Mouse (Mus musculus): ENCODE measurements at regions not wholly inside any gene's neighbourhood (a gene's known extent, or its start where the extent isn't known, plus 50 kb on each side); places are given as distances from the start of the nearest gene placed in this dataset.

DNA sequence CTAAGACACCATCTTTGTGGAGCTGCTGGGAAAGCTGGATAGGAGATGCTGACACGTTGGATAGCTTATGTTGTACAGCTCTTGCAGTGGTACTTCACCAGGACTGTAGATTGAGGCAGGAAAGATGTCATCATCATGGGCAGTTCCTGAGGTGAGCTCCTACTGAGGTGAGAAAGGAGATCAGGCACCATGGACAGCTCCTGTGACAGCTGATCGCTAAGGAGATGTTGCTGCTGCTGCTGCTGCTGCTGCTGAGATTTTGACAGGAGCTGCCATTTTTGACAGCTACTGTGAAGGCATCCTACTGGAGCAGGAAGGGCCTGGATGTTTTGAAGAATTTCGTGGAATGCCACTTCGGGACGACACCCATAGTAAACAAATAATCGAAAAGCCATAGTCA is 152.6 kb downstream of the Adam29 start:
- no peak overlapping the region for H3K27ac ChIP-seq (replicated peaks; ENCODE audit: low read depth, low read length)
- H3K9ac ChIP-seq (ENCODE audit: low read depth, low read length): no peak overlapping the region
- H3K9me3 ChIP-seq (ENCODE audit: control insufficient read depth, low read length): no peaks in the 10 kb centered on the region
- no peaks in the 10 kb centered on the region for H3K4me1 ChIP-seq (ENCODE audit: control insufficient read depth, insufficient read depth, low read length)
- H3K27me3 ChIP-seq (replicated peaks; ENCODE audit: control insufficient read depth, insufficient read depth, low read length): no peaks in the 10 kb centered on the region
- no peaks in the 10 kb centered on the region for H3K36me3 ChIP-seq (ENCODE audit: control insufficient read depth, insufficient read depth, low read length)
- H3K4me2 ChIP-seq (ENCODE audit: low read depth, low read length): no peak overlapping the region
- H3K4me3 ChIP-seq (ENCODE audit: low read depth, low read length): no peak overlapping the region
- peak; percentile 51 for DNase-seq (ENCODE audit: low spot score)
- no peak for ATAC-seq (ENCODE audit: low read depth)
- WGBS: 56% methylated on average over 6 of the region's 6 CpGs

DNA sequence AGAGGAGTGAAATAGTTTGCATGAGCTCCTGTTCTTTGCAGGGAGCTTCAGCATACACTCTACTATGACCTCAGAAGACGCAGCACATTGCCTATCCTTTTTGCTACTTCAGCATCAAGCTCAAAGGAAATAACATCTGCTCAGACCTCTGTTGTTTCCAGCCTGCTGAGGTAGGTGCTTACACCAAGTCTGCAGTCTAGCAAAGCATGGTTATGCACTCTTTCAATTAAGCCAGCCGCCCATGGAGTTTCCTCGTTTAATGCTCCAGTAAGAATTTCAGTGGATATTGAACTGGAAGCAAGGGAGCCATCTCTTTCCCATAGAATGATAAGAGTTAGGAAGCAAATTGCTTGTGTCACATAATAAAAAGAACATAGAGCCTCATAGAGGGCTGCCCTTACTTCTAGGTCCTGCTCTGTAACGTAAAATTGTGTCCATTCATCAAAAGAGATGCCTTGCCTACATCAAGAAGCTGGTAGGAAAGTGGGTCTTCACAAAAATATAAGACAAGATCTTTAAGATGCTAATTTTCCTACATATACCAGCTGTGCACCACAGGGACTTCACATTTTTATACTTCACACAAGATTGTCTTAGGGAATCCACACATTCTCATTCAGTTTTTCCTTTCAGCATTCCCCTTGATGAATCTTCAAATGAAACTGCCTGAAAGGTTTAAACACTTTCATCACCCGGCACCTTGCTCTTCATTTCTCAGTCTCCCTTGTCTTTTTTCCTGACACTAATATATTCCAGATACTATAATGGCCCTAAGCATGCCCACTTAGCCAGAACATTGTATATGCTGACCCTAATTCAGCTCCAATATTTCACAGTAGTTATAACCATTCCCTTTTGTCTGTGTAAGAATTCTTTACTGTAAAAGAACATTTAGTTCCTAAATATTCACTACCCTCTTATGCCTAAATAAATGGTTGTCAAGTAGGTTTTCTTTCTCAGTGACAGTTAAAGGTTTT is 182.2 kb downstream of the Adam29 start:
- H3K4me1 ChIP-seq (ENCODE audit: control insufficient read depth, insufficient read depth, low read length): no peaks in the 10 kb centered on the region
- no peak for ATAC-seq (ENCODE audit: low read depth)
- no peaks in the 10 kb centered on the region for H3K9me3 ChIP-seq (ENCODE audit: control insufficient read depth, low read length)
- H3K36me3 ChIP-seq (ENCODE audit: control insufficient read depth, insufficient read depth, low read length): no peaks in the 10 kb centered on the region
- no peak overlapping the region for H3K9ac ChIP-seq (ENCODE audit: low read depth, low read length)
- no peak overlapping the region for H3K4me3 ChIP-seq (ENCODE audit: low read depth, low read length)
- no peak overlapping the region for H3K27ac ChIP-seq (replicated peaks; ENCODE audit: low read depth, low read length)
- H3K27me3 ChIP-seq (replicated peaks; ENCODE audit: control insufficient read depth, insufficient read depth, low read length): no peaks in the 10 kb centered on the region
- no peak overlapping the region for H3K4me2 ChIP-seq (ENCODE audit: low read depth, low read length)
- DNase-seq (ENCODE audit: low spot score): no peak
- WGBS: 84% methylated on average over 5 of the region's 5 CpGs

DNA sequence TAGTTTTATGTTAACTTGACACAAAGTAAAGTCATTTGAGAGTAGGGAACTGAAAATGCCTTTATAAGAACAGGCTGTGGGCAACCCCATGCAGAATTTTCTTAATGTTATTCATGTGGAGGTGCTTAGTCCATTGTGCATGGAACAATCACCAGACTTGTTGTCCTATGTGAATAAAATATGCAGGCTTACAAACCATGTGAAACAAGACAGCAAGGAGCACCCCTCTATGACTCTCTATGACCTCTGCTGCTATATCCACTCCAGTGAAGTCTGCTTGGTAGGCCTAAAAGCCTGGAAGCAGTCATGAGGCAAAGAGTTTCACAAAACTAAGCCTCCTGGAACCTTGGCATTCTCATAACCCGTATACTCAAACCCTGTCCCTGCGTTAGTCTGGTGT is 215.0 kb downstream of the Adam29 start:
- no peak overlapping the region for H3K4me2 ChIP-seq (ENCODE audit: low read depth, low read length)
- H3K4me3 ChIP-seq (ENCODE audit: low read depth, low read length): no peak overlapping the region
- no peak overlapping the region for H3K9ac ChIP-seq (ENCODE audit: low read depth, low read length)
- no peaks in the 10 kb centered on the region for H3K4me1 ChIP-seq (ENCODE audit: control insufficient read depth, insufficient read depth, low read length)
- no peak overlapping the region for H3K27ac ChIP-seq (replicated peaks; ENCODE audit: low read depth, low read length)
- 95% methylated on average over 2 of the region's 2 CpGs for WGBS
- no peaks in the 10 kb centered on the region for H3K36me3 ChIP-seq (ENCODE audit: control insufficient read depth, insufficient read depth, low read length)
- H3K9me3 ChIP-seq (ENCODE audit: control insufficient read depth, low read length): no peaks in the 10 kb centered on the region
- ATAC-seq (ENCODE audit: low read depth): no peak
- no peak for DNase-seq (ENCODE audit: low spot score)
- H3K27me3 ChIP-seq (replicated peaks; ENCODE audit: control insufficient read depth, insufficient read depth, low read length): no peaks in the 10 kb centered on the region

DNA sequence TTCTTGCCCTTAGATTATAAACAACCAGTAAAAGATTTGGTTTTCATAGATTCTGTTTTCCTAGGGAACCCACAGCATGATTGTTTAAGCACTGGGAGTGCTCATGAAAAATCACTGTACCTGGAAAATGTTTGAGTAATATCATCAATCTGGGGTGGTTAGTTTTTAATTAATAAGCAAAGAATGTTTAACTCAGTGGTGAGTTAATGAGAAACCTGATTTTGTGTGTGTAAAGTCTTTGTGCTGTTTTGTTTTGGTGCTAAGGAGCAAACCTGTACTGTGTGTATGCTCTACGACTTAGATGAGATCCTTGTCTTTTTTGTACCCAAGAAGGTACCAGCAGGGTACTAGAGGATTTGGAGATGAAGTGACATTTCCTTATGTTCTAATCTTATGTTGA is 226.3 kb downstream of the Adam29 start:
- Histone ChIP-seq H3K4me3 (ENCODE audit: low read depth, low read length) (no peak overlapping the region), H3K4me1 (ENCODE audit: control insufficient read depth, insufficient read depth, low read length) (no peaks in the 10 kb centered on the region), H3K4me2 (ENCODE audit: low read depth, low read length) (no peak overlapping the region), H3K9me3 (ENCODE audit: control insufficient read depth, low read length) (no peaks in the 10 kb centered on the region), H3K36me3 (ENCODE audit: control insufficient read depth, insufficient read depth, low read length) (no peaks in the 10 kb centered on the region), H3K27ac (replicated peaks; ENCODE audit: low read depth, low read length) (no peak overlapping the region), H3K9ac (ENCODE audit: low read depth, low read length) (no peak overlapping the region), H3K27me3 (replicated peaks; ENCODE audit: control insufficient read depth, insufficient read depth, low read length) (no peaks in the 10 kb centered on the region)
- WGBS: 77% methylated on average over 1 of the region's 1 CpGs
- ATAC-seq (ENCODE audit: low read depth) (no peak), DNase-seq (ENCODE audit: low spot score) (no peak)

DNA sequence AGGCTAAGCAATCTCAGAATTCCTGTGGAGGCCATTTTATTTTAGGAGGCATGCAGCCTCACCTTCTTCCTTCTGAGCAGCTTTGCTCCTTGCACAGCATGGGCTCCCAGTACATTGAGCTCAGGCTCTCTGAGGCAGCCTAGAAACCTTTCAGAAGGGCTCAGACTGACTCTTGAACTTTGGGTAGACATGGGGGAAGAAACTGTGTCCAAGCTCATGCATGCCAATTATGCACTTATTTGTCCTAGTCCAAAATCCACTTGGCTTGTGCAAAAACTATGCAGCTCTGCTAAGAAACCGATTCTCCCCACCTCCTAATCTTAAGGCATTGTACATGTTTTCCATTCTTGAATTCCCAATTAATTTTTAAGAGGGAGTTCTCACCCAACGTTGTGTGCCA is 268.0 kb downstream of the Adam29 start:
- H3K4me1 ChIP-seq (ENCODE audit: control insufficient read depth, insufficient read depth, low read length): no peaks in the 10 kb centered on the region
- H3K4me2 ChIP-seq (ENCODE audit: low read depth, low read length): no peak overlapping the region
- no peaks in the 10 kb centered on the region for H3K27me3 ChIP-seq (replicated peaks; ENCODE audit: control insufficient read depth, insufficient read depth, low read length)
- DNase-seq (ENCODE audit: low spot score) (no peak), ATAC-seq (ENCODE audit: low read depth) (no peak)
- no peak overlapping the region for H3K9ac ChIP-seq (ENCODE audit: low read depth, low read length)
- no peaks in the 10 kb centered on the region for H3K9me3 ChIP-seq (ENCODE audit: control insufficient read depth, low read length)
- no peak overlapping the region for H3K27ac ChIP-seq (replicated peaks; ENCODE audit: low read depth, low read length)
- H3K4me3 ChIP-seq (ENCODE audit: low read depth, low read length): no peak overlapping the region
- H3K36me3 ChIP-seq (ENCODE audit: control insufficient read depth, insufficient read depth, low read length): no peaks in the 10 kb centered on the region
- 80% methylated on average over 2 of the region's 2 CpGs for WGBS

DNA sequence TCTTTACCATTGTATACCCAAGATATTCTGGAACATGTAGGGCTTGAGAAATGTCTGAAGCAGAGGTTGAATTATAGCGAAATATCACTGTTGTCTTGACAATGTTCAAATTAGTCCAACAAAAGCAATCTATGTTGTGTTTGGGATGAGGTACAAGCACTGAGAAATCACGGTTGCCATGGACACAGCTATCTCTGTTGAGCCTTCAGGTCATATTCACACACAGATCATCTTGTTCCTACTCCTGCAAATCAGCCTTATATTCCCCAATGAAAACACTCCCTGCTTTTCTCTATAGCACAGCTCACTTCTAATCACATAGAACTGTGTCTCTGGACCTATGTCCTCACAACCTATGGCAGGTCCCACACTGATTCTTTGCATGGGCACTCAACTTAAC is 284.3 kb downstream of the Adam29 start:
- ATAC-seq (ENCODE audit: low read depth): no peak
- no peak overlapping the region for H3K27ac ChIP-seq (replicated peaks; ENCODE audit: low read depth, low read length)
- no peaks in the 10 kb centered on the region for H3K27me3 ChIP-seq (replicated peaks; ENCODE audit: control insufficient read depth, insufficient read depth, low read length)
- WGBS: 70% methylated on average over 2 of the region's 2 CpGs
- H3K9me3 ChIP-seq (ENCODE audit: control insufficient read depth, low read length): no peaks in the 10 kb centered on the region
- no peak overlapping the region for H3K9ac ChIP-seq (ENCODE audit: low read depth, low read length)
- no peaks in the 10 kb centered on the region for H3K4me1 ChIP-seq (ENCODE audit: control insufficient read depth, insufficient read depth, low read length)
- no peak for DNase-seq (ENCODE audit: low spot score)
- H3K36me3 ChIP-seq (ENCODE audit: control insufficient read depth, insufficient read depth, low read length): no peaks in the 10 kb centered on the region
- H3K4me3 ChIP-seq (ENCODE audit: low read depth, low read length): no peak overlapping the region
- no peak overlapping the region for H3K4me2 ChIP-seq (ENCODE audit: low read depth, low read length)
